Mouse (Mus musculus) layer of hippocampus, postnatal 25 days (tissue): ENCODE measurements at regions not wholly inside any gene's neighbourhood (a gene's known extent, or its start where the extent isn't known, plus 50 kb on each side); places are given as distances from the start of the nearest gene placed in this dataset.

Experiments
- DNase-seq, 2 experiments: peaks; one replicate each; pipeline ENCODE4 v3.0.0; 2022; ENCODE audit warnings: mixed read lengths in 2 of 2, low spot score in 1 of 2; ENCODE audit errors: extremely low spot score in 1 of 2

- DNase-seq, result no peak
Measured at GRCm38 (mm10) chr1:121034761-121035393, 297.5 kb downstream of the Insig2 start.

DNA sequence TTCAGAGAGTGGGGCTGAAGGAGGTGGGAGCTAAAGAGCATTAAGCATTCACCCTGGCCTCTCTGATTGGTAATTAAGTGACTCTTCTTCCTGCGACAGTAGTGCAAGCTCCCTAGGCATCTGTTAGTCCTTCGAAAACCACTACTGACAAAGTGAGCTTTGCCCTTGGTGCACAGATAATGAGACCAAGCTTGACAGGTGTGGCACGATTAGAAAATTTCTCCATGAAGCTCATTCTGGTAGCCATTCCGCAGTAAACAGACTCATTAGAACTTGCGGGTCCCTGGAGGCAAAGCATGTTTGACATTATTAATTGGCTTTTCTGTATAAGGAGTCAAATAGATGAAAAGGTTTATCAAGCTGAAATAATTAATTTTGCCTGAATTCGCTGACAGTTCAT, 285.8 kb downstream of the Insig2 start:
- no peak for DNase-seq

DNA sequence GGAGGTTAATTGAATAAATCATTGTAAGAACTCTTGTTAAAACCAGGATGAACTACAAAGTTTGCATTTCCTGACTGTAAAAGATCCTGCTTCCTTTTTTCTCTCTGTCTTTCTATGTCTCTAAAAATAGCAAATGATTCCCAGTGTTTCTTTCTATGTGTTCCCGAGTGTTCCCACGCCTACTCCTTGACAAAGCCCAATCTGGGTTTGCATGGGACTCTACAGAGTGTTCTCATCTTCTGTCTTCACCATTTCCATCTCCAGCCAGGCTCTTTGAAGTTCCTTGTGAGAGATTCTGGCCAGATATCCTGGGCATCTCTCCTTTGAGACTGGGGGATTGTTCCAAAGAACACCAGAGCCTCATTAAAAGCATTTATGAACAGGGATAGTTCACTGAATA, 285.0 kb downstream of the Insig2 start:
- no peak for DNase-seq

- DNase-seq, result no peak
Measured at GRCm38 (mm10) chr1:121049684-121050083, 282.7 kb downstream of the Insig2 start.

DNA sequence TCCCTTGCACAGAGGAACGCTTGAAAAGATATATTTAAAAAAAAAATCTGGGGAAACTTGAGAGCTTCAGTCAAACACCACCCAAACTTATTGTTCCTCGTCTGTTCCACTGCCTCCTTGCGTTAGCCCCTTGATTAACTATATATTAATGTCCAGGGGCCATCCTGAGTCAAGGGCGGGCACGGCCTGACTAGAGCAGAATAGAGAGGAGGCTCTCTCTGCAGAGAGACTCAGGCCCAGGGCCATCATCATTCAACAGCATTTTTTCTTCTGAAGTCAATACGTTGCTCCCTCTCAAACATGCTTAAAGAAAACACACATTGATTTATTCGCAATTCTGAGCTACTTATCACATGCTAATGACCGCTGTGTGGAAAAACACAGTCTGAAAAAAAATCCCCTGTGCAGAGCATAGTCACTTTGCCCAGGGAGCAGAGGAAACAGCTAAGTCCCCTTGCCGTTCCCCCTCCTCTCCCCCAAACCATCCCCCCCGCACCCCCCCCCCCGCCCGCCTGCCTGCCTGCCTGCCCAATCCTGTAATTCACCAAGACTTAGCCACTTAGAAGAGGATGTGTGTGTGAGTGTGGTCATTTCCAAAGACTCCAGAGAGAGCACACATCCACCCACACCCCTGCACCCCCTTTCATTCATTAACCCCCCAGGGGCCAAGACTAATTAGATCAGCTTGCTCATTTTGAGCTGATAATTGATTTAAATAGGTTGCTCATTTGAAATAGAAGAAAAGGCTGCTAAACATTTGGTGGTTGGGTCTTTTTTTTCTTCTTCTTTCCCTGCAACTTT, 281.5 kb downstream of the Insig2 start:
- no peak for DNase-seq

DNA sequence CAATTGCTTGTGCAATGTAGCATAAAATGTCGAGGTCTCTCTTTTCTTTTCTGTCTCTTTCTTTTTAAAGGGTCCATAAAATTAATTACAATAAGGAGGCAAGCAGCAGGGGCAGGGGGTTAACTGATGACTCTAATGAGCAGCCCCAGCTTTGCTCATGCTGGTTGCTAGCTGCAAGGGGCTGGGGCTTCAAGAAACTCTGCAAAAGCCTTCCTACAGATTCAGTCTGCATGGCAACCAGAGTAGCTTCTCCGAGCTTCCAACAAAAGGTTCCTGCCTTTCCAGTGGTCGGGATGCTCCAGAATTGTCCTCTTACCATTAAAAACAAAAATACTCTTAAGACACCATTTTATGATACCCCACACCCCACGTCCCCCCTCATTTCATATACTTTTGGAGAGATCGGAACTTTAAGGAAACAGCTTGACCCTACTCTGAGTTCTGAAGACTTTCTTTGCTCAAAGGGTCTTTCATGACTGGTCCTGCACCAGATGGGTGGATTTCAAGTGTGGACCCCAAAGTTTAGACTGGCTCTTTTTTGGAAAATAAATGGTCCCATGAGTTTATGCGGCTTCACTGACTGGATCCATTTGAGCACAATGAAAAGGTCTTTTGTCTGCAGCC, 280.8 kb downstream of the Insig2 start:
- no peak for DNase-seq

GRCm38 (mm10) chr1:121052120-121052501, 280.3 kb downstream of the Insig2 start:
- DNase-seq, result no peak

GRCm38 (mm10) chr1:121053692-121054091, 278.7 kb downstream of the Insig2 start:
- DNase-seq, result no peak

DNA sequence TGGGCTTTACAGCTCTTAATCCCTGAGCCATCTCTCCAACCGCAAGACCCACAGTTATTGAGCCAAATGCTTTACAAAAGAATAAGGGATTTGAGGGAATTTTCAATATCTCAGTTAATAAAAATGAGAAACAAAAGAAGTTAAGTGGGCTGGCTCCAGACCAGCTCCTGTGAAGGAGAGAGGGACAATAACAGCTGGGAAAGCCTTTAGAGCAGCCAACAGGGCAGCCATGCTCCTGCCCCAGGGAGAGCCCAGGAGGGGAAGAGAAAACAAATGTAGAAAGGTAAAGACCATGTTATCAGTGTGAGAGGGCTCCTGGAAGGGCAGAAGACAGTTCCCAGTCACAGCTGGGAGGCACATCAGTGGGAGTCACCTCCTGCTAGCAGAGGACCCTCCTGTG, 257.8 kb downstream of the Insig2 start:
- no peak for DNase-seq

DNA sequence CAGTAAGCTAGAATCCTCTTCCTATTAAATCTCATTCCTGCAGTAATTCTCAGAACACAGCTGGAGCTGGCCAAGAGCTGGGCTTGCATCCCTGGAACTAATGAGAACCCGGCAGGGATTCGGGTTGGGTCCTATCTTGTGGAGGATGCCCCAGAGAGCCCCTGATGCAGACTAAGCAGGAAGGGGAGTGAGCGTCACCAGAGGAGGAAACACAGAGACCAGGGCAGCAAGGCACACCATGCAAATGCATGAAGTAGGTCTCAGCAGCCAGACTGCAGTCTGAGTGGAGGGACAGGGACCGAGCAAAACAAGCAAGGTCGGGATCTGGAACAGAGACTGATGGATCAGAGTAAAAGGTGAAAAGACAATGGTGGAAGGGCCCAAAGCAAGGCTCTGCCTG, 249.6 kb downstream of the Insig2 start:
- no peak for DNase-seq

DNA sequence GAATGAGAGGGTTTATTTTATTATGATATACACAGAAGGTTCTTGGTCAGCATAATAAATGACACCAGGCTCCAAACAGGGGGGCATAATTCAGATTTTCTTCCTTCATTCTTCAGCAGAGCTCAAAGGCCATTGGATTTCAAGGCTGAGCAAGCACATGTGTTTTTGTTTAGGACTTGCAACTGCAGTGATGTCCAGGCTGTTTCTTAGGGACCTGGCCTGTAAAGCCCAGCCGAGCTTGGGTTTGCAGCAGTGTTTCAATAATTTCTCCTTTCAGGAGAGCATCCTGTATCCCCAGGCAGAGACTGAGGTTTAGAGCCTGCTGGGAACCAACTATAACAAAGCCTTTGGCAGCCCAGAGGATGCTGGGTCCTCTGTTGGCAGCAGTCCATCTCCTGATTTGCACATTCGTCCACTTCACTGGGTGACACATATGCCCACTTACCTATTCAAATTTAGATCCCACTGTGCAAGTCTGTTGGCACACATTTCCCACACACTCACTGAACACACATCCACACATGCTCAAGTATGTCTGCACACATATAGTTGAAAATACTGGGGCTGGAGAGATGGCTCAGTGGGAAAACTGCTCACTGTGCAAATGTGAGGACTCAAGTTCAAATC, 247.2 kb downstream of the Insig2 start:
- DNase-seq, result no peak

GRCm38 (mm10) chr1:121087124-121087887, 245.1 kb downstream of the Insig2 start:
- no peak for DNase-seq

- DNase-seq, result no peak
Measured at GRCm38 (mm10) chr1:121090628-121091027, 241.8 kb downstream of the Insig2 start.

- no peak for DNase-seq
Measured at GRCm38 (mm10) chr1:121092870-121093269, 239.5 kb downstream of the Insig2 start.

DNA sequence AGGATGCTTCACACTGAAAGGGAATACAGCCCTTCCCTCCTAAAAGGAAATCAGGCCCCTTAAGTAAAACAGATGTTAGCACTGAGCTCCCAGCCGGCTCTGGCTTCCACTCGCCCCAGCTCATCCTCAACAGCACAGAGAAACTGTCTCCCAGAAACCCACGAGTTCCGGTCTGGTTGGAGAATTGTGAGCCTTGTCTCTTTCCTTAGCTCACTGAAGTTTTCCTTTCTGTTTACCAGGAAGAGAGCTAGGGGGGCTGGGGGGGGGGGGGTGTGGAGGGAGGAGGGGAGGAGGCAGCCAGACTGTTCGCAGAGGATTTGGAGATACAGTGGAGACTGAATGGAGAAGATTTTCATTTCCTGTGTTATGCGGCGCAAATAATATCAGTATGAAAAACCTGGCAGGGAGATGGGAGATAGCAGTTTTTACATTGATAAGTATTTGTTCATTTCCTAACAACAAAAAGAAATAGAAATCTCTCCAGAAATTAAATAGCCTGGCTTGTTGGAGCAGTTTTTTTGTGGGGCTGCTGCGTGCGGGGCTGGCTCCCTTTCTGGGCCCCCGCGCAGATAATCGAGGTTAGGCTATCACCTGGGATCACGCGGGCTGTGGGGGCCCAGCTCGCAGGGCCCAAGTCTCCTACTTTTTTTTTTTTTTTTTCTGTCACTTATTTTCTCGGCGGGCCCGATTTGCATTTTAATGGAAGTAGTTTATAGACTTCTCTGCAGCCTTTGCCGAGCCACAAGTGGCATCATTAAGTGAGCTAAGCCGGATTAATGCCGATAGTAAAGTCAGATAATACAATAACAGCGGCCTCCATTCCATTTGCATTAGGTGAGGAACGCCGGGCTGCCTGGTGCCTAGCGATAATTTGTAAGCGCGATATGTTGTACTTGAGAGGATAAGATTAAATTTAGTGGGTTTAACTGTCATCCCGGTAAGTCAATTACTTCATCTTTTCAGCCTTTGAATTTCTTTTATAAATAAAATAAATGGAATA, 235.5 kb downstream of the Insig2 start:
- DNase-seq, result no peak

DNA sequence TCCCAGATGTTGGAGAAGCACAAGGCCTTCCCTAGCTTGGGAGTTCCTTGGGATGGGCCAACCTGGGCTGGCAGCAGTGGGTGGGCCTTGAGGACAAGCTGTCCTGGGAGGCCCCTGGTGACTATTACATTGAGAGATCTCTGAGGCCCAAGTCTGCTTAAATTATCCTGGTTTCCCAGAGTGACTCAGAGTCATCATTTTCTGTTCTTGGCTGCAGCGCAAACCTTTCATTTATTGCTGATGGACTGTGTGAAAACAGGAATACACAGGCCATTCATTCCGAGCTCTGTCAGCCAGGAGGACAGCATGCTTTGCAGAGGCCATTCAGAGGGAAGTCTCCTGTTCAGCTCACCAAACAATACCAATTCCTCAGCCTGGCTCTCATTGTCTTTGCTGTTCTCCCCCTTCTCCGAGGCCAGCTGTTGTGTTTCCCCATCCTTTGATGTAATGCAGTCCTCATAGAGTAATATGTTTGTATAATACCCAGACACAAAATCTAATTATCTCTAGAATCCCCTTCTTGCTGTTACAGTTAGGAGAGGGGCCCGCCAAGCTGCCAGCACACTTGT, 220.5 kb downstream of the Insig2 start:
- DNase-seq, result no peak

DNA sequence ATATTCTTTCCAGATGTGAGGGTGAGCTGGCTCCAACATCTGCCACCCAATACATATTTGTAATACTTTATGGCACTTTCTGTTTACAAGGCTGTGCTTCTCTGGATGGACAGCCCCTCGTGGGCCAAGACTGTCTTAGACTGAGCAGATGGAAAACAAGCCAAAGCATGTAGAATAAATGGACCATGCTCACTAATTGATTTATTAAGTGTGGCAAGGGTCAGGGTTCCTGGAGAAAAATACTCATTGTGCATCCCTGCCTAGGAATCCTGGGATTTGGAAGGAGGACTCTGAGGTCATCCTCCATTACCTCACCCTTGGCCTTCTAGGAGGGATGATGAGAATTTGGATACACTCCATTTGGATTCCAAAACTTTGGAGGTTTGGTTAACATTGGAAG, 219.9 kb downstream of the Insig2 start:
- DNase-seq, result no peak

DNA sequence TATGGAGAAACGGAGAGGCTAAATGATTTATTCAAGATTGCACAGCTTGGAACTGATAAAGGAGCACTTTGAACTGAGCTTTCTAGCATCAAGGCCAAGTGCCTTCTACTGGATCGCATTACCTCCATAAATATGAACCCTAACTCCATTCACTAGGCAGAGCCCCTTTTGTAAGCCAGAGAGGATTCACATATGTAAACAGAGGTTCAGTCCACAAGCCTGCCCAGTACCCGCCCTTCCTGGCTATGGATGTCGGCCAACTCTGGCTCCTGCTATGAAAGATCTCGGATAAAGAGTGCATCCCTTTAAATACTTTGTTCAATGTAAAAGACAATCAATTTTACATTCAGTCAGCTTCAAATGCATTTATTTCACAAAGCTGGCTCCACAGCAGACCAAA, 215.8 kb downstream of the Insig2 start:
- no peak for DNase-seq

DNA sequence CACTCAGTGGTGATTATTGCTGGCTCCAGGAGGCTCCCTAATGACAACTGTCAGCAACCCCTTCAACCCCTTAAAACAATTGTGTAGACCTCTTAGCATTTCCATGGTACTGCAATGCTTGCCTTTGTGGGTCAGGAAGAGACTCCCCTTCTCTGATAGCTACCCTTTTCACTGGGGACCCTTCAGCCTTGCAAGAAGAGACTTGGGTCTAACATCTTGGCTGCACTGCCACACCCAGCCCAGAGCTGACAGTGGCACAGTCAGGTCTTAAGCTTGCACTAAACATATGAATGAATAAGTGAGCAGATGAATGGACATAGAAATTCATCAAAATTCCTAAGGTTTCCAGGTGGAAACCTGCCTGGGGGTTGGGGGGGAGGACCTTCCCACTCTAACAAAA, 209.0 kb downstream of the Insig2 start:
- no peak for DNase-seq
